Mouse (Mus musculus) layer of hippocampus, adult 11-12 months (tissue): ENCODE results near the gene Dlx3.
A peak's percentile ranks its signal among the peaks of the same experiment; 100 is the strongest.

Experiments
- DNase-seq: peaks from one replicate; pipeline ENCODE4 v3.0.0; 2022; ENCODE audit warnings: low spot score

Gene Dlx3

DNA sequence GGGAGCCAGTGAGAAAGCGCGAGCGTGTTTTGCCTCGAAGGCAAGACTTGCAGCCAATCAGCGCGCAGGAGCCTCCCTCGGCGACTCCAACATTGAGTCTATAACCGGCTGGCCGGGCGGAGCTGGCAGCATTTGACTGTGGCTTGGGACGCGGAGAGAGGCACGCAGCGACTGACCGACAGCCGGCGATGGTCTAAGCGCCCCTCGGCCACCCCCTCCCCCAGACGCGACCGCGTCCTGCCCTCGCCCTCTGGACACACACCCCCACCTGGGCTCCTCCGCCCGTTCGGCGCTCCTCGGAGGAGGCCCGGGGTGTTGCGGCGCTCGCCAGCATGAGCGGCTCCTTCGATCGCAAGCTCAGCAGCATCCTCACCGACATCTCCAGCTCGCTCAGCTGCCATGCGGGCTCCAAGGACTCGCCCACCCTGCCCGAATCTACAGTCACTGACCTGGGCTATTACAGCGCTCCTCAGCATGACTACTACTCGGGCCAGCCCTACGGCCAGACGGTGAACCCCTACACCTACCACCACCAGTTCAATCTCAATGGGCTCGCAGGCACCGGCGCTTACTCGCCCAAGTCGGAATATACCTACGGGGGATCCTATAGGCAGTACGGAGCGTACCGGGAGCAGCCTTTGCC, at the start of gene Dlx3:
Gene Dlx3 (plus strand): TSS at position 130 of the 643 bp plus-strand sequence.
- no peak for DNase-seq

- no peak for DNase-seq
Measured at GRCm38 (mm10) chr11:95070140-95071107, 49.5 kb upstream of the Dlx3 start.

- no peak for DNase-seq
Measured at GRCm38 (mm10) chr11:95071266-95071665, 48.7 kb upstream of the Dlx3 start.

DNA sequence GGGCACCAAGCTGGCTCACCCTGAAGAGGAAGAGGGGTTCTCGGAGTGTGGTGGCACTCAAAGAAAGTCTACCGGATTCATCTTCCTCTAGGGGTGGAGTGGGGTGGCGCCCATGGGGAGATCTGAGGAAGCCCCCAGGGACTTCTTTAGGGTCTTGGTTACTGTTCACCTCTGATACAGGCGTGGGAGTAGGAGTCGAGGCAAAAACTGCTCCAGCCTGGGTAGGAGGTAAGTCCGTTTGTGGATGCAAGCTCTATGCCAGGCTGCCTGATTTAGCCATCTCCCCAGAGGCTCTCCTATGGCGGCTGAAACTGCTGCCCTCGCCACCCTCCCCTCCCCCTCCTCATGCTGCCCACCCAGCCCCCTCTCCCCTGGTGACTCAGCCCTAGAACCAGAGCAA, 47.8 kb upstream of the Dlx3 start:
- no peak for DNase-seq

DNA sequence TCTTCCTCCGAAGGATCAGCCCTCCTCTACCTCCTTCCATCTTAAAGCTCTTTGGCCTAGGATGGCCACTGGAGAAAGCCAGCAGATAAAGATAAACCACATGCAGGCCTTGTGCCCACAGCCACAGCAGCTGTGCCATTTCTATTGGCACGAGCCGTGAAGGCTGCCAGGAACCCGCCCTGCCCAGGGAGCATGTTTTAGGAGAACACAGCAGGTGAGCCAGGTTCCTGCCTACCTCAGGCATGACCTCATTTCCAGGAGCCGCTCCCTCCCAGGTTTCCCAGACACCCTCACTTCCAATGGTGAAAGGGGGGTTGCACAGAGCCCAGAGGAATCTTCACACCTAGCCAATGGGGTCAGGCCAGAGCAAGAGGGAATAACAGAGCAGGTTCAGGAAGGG, 47.1 kb upstream of the Dlx3 start:
- no peak for DNase-seq

- no peak for DNase-seq
Measured at GRCm38 (mm10) chr11:95073835-95074234, 46.1 kb upstream of the Dlx3 start.

- no peak for DNase-seq
Measured at GRCm38 (mm10) chr11:95074694-95075093, 45.2 kb upstream of the Dlx3 start.

DNA sequence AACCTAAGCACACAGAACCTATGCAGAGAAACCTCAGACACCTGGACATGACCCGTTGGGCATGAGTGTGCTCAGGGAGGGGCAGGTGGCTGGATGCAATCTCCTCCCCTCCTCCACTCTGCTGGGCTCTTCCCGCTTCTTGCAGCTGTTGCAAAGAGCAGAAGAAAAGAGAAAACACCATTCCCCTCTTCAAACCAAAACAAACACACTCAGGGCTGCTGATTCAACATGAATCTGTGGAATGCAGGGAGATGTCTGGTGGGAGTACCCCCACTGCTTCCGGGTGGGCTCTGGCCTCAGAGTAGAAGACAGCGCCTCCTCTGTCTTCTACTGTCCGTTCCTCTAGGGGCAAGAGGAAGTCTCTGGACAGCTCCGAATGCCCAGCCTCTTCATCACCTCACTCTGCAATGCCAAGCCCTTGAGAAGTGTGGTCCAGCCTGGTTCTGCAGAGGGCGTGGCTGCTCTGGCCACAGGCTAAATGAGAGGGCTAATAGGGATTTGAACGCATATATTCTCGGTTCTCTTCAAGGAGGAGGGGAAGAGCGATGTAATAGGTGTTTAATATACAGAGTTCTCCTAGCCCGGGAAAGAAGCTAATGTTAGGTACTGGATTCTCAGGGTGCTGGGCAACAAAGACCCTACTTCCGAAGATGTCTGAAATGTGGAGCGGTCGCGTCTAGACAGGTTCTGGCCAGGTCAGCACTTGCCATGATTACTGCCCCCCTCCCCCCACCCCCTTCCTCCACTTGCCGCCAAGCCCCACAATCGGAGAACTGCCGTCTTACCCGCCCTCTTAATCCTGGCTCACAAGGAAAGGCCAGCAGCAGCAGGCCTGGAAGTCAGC, 44.5 kb upstream of the Dlx3 start:
- no peak for DNase-seq

DNA sequence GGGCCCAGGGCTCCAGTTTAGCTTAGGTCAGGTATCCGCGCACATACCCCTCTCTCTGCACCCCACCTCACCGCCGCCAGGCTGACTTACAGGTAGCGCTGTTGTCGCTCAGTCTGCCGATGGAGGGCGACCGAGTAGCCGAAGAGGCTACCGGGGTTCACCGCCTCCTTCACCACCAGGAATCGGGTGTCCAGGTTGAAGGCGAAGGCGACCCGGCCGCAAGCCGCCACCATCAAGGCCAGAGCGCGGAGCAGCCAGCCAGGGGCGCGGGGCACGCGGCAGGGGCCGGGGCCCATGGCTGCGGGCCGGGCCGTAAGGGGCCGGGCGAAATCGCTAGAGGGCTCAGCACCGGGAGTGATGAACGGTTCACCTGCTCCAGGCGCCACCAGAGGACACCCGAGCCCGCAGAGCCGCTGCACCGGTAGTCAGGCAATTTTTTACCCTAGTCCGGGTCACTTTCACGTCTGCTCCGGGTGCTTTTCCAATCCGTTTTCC, 43.8 kb upstream of the Dlx3 start:
- DNase-seq, result peak; percentile 30

DNA sequence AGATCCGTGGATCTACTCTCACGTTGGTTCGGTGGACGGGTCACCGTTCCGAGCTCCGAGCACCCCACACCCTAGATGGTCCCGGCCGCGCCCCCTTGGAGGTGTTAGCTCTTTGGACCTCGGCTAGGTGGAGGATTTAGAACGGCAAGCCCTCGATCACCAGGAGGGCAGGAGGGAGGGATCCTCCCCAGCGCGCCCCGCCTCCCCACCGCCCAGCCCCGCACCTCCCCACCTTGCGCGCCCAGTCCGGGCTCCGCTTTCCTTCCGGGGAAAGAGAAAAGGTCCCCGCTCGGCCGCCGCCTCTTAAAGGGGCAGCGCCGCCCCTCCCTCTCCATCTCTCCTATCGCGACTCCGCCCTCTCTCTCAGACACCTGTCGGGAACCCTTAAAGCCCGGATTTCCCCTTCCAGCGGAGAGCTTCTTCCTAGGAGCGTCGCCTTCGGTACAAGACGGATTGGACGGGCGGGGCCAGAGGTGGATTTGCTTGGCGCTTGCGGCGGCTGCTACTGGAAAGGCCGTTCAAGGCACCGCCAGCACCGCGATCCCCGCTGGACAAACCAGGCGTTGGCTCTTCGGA, 43.3 kb upstream of the Dlx3 start, which contains the start of gene Itga3:
Gene Itga3 (minus strand): TSS at position 266 of the 576 bp plus-strand sequence.
- DNase-seq, result peak; percentile 40

- no peak for DNase-seq
Measured at GRCm38 (mm10) chr11:95077956-95078355, 42.0 kb upstream of the Dlx3 start.

GRCm38 (mm10) chr11:95079256-95079875, 40.6 kb upstream of the Dlx3 start:
- no peak for DNase-seq

DNA sequence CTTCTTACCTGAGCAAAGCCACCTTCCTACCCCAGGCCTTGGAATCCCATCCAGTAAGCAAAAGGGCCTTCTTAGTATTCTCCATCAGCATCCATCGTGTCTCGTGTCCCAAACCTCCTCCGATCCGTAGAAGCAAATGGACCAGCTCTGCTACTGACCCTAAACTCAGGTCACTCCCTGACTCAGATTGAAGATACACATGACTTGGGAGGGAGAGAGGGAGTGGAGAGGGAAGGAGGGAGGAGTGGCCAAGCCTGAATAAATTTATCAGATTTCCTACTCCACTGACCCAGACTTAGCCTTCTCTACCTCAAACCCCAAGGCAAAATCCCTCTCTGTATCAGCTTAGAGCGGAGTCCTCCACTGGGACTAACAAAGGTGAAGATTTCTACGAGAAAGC, 39.1 kb upstream of the Dlx3 start:
- DNase-seq, result no peak

DNA sequence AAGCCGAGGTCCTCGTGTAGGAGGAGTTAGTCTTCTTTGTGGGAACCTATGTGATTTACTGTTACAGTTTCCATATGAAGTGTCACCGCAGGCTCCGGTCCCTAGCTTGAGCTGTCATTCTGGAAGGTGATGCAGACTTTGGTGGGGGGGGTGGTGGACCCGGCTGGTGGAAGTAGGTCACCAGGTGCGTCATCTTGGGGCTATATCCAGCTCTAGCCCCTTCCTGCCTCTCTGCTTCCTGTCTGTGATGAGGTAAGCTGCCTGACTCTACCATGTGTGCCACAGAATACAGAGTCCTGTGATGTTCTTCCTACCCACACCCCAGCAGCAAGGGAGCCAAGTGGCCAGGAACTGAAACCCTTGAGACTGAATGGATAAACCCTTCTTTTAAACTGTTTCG, 37.0 kb upstream of the Dlx3 start:
- no peak for DNase-seq

DNA sequence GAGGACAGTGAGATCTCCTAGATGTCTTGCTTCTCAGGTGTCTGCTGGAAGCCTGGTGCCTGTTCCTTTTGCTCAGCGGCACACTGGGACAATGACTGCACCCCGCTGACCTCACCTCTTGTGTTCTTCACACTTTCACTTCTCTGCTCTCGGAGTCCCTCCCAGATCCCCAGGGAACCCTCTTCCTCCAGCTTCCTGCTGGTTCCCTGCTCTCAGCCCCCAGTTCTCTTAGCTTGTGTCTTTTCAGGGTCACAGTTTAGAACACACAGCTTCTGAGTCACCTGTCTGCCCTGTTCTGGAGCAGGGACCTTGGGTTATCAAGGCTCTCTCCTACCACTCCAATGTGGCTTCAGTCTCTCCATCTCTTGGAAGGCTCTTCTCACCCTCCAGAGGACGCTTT, 35.7 kb upstream of the Dlx3 start:
- no peak for DNase-seq

- DNase-seq, result no peak
Measured at GRCm38 (mm10) chr11:95084811-95085382, 35.0 kb upstream of the Dlx3 start.

GRCm38 (mm10) chr11:95085710-95086109, 34.2 kb upstream of the Dlx3 start:
- no peak for DNase-seq

GRCm38 (mm10) chr11:95086229-95086628, 33.7 kb upstream of the Dlx3 start:
- DNase-seq, result no peak

- DNase-seq, result no peak
Measured at GRCm38 (mm10) chr11:95087301-95088228, 32.4 kb upstream of the Dlx3 start.

GRCm38 (mm10) chr11:95088286-95088685, 31.6 kb upstream of the Dlx3 start:
- DNase-seq, result no peak
